In the genomic region with DNA sequence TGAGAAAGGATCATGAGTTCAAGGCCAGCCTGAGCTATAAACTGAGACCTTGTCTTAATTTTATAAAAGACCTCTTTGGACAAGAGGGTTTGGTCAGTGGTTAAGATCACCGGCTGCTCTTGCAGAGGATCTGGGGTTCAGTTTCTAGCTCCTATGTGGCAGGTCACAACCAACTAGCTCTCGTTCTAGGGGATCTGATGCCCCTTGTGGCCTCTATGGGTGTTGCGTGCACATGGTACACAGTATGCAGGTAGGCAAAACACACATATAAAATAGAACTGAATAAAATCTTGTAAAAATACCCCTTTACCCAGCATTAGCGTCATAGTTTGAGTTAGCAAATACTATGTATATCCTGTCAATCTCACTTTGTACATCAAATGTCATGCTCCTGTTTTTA, we compare ENCODE assay signal across 8 mouse cellular contexts. TPM values are rescaled to one million over a fixed set of nuclear protein-coding genes. Genes with fewer than 3 reads are reported as not detected.
DNase-seq lines count a peak whose midpoint lies in the region; ATAC-seq and TF ChIP-seq lines count a peak whose summit lies in the region.

No protein-coding gene starts in this region.

- peak; percentile 33 for TF ChIP-seq CTCF in left cerebral cortex, adult 2 months (IDR thresholded peaks at IDR 0.05)
- TF ChIP-seq CTCF in forebrain, postnatal 0 days (IDR thresholded peaks at IDR 0.05; ENCODE audit: low read depth): peak; percentile 60

- intact Hi-C loops in left cerebral cortex, adult 2 months (cut with DNase I): no loop called here
- intact Hi-C loops in left cerebral cortex, postnatal 25 days (cut with DNase I): no loop called here

- no peaks in the 10 kb centered on the region for H3K27me3 ChIP-seq in forebrain, postnatal 0 days (ENCODE audit: insufficient read depth, low read length)
- no peaks in the 10 kb centered on the region for H3K27me3 ChIP-seq in splenic B cell, adult 2 months (ENCODE audit: control insufficient read depth, insufficient read depth, low read length, poor library complexity, severe bottlenecking)

- peak; percentile 43 for DNase-seq in adrenal gland, postnatal 14 days
- no peak for DNase-seq in adrenal gland, adult (ENCODE audit: inconsistent age in 2 of 2, low spot score in 1 of 2)
- DNase-seq in left cerebral cortex, adult 2 months (ENCODE audit: extremely low spot score in 1 of 2, low spot score in 2 of 2): no peak
- DNase-seq in left cerebral cortex, postnatal 25 days (ENCODE audit: low spot score in 2 of 2): no peak
- no peak for DNase-seq in forebrain, postnatal 0 days
- DNase-seq in splenic B cell, adult 2 months (ENCODE audit: low read depth, low spot score): peak; percentile 57
- DNase-seq in adrenal gland, adult 2 months: no peak
- no peak for DNase-seq in layer of hippocampus, adult 9-10 months (ENCODE audit: low spot score)

- H3K36me3 ChIP-seq in forebrain, postnatal 0 days (ENCODE audit: insufficient read depth): no peaks in the 10 kb centered on the region
- no peaks in the 10 kb centered on the region for H3K36me3 ChIP-seq in splenic B cell, adult 2 months (ENCODE audit: control insufficient read depth, insufficient read depth, low read length, poor library complexity, severe bottlenecking)

- no peak overlapping the region for H3K27ac ChIP-seq in left cerebral cortex, adult 2 months
- no peak overlapping the region for H3K27ac ChIP-seq in forebrain, postnatal 0 days (ENCODE audit: low read depth, low read length)

- H3K4me2 ChIP-seq in forebrain, postnatal 0 days (ENCODE audit: low read depth): no peak overlapping the region

- no peaks in the 10 kb centered on the region for H3K9me3 ChIP-seq in forebrain, postnatal 0 days (ENCODE audit: low read length)

- ATAC-seq in forebrain, postnatal 0 days: no peak

- H3K4me1 ChIP-seq in forebrain, postnatal 0 days (ENCODE audit: insufficient read depth): peaks cover 7% of the 10 kb centered on the region

- no peak overlapping the region for H3K4me3 ChIP-seq in left cerebral cortex, adult 2 months
- no peak overlapping the region for H3K4me3 ChIP-seq in forebrain, postnatal 0 days (ENCODE audit: low read depth, low read length)

- H3K9ac ChIP-seq in forebrain, postnatal 0 days: no peak overlapping the region

- WGBS in forebrain, postnatal 0 days: 80% methylated on average over 4 of the region's 4 CpGs

RNA-seq across cellular contexts. Expression of gene Hhat, which starts 19.4 kb away (rescaled TPM):
- total RNA-seq in adrenal gland, postnatal 14 days (2021): 4.6 TPM in 2 replicates
- total RNA-seq in left cerebral cortex, adult 2 months (2021): 1 to 10 TPM in 1 of 2 experiments, under 1 TPM in 1; 0.81 to 1.3 TPM
- total RNA-seq in left cerebral cortex, postnatal 25 days (2021): 1 to 10 TPM; 1.2 to 2.2 TPM
- total RNA-seq in forebrain, postnatal 0 days (2014; rRNA removed): 2.6 and 2.8 TPM in 2 replicates
- polyA plus RNA-seq in forebrain, postnatal 0 days (2015; fragmentation: Nextera tagmentation; extraction: Ambion mirVana): 1.8 TPM in 2 replicates
- 1 to 10 TPM; 4.9 to 5.6 TPM for total RNA-seq in adrenal gland, adult 2 months (2021)
- polyA plus RNA-seq in adrenal gland, adult 2 months (2012; rRNA removed): 12.8 and 15.1 TPM in 2 replicates

Comparison
In these comparisons a context has a peak if more than half of its experiments do, and no peak if none do; other contexts are left out.
1. DNase-seq: peak in adrenal gland, postnatal 14 days (single experiment) and splenic B cell, adult 2 months (single experiment); none in adrenal gland, adult (0 of 2), left cerebral cortex, adult 2 months (0 of 2), left cerebral cortex, postnatal 25 days (0 of 2), forebrain, postnatal 0 days (single experiment), adrenal gland, adult 2 months (single experiment) and layer of hippocampus, adult 9-10 months (single experiment).